Mouse (Mus musculus): Measurements from ENCODE around the gene Anp32a.

The Anp32a gene

GRCm38 (mm10) chr9:62346388-62346679 is 5.2 kb downstream of the Anp32a start:
- in situ Hi-C loops (cut with MboI): no loop called here

GRCm38 (mm10) chr9:62347201-62347600 is 6.1 kb downstream of the Anp32a start:
- in situ Hi-C loops (cut with MboI): no loop called here

GRCm38 (mm10) chr9:62348050-62348449 is 7.0 kb downstream of the Anp32a start:
- in situ Hi-C loops (cut with MboI): no loop called here

GRCm38 (mm10) chr9:62348467-62348985 is 7.4 kb downstream of the Anp32a start:
- in situ Hi-C loops (cut with MboI): no loop called here

- in situ Hi-C loops (cut with MboI): no loop called here
Measured at GRCm38 (mm10) chr9:62349250-62349649, 8.2 kb downstream of the Anp32a start.

- in situ Hi-C loops (cut with MboI): no loop called here
Measured at GRCm38 (mm10) chr9:62350721-62351120, 9.6 kb downstream of the Anp32a start.

- in situ Hi-C loops (cut with MboI): no loop called here
Measured at GRCm38 (mm10) chr9:62351200-62351599, 10.1 kb downstream of the Anp32a start.

- in situ Hi-C loops (cut with MboI): no loop called here
Measured at GRCm38 (mm10) chr9:62353784-62354183, 12.7 kb downstream of the Anp32a start.

GRCm38 (mm10) chr9:62354838-62355719 is 14.0 kb downstream of the Anp32a start:
- in situ Hi-C loops (cut with MboI): no loop called here

- in situ Hi-C loops (cut with MboI): no loop called here
Measured at GRCm38 (mm10) chr9:62355763-62356162, 14.7 kb downstream of the Anp32a start.

- in situ Hi-C loops (cut with MboI): no loop called here
Measured at GRCm38 (mm10) chr9:62357593-62357992, 16.5 kb downstream of the Anp32a start.

GRCm38 (mm10) chr9:62358851-62359250 is 17.8 kb downstream of the Anp32a start:
- in situ Hi-C loops (cut with MboI): no loop called here

- in situ Hi-C loops (cut with MboI): no loop called here
Measured at GRCm38 (mm10) chr9:62360889-62361288, 19.8 kb downstream of the Anp32a start.

- in situ Hi-C loops (cut with MboI): no loop called here
Measured at GRCm38 (mm10) chr9:62362835-62363385, 21.8 kb downstream of the Anp32a start.

GRCm38 (mm10) chr9:62363619-62364018 is 22.5 kb downstream of the Anp32a start:
- in situ Hi-C loops (cut with MboI): no loop called here

GRCm38 (mm10) chr9:62364216-62364615 is 23.1 kb downstream of the Anp32a start:
- in situ Hi-C loops (cut with MboI): no loop called here

GRCm38 (mm10) chr9:62364831-62365230 is 23.7 kb downstream of the Anp32a start:
- in situ Hi-C loops (cut with MboI): no loop called here

GRCm38 (mm10) chr9:62365326-62366080 is 24.4 kb downstream of the Anp32a start:
- in situ Hi-C loops (cut with MboI): no loop called here

- in situ Hi-C loops (cut with MboI): no loop called here
Measured at GRCm38 (mm10) chr9:62366478-62367458, 25.7 kb downstream of the Anp32a start.

- in situ Hi-C loops (cut with MboI): no loop called here
Measured at GRCm38 (mm10) chr9:62367510-62368071, 26.5 kb downstream of the Anp32a start.

All from mature B cell (primary cell).